Mouse (Mus musculus) spleen, adult 2 months (tissue): ENCODE results near the gene Mfsd11.

Source experiments
- CTCF ChIP-seq: fragments of 200-500 bp; IDR thresholded peaks from 2 replicates; pipeline ENCODE4 v1.5.1; 2011; ENCODE audit warnings: mild to moderate bottlenecking, inconsistent platforms; ENCODE audit not compliant: insufficient read depth, insufficient read length, insufficient replicate concordance; ENCODE audit errors: extremely low read depth
- POLR2A ChIP-seq: fragments of 200-500 bp; IDR thresholded peaks from 2 replicates; pipeline ENCODE4 v1.6.1; 2011; ENCODE audit warnings: low read depth, low read length, inconsistent platforms

GRCm38 (mm10) chr11:116878454-116878853 lies 26.2 kb downstream of the Mfsd11 start:
- no peak for TF ChIP-seq CTCF
- no peak for TF ChIP-seq POLR2A
